Mouse (Mus musculus) urinary bladder, postnatal 0 days (tissue): ENCODE data around the gene Cdk1. TPM values are rescaled to one million over a fixed set of nuclear protein-coding genes. Genes with fewer than 3 reads are reported as not detected.

ENCODE experiments used
- polyA plus RNA-seq: library from polyadenylated mRNA; unstranded; fragments of >200 nt; fragmentation: Nextera tagmentation; extraction: Ambion mirVana; gene quantifications from 2 replicates; pipeline ENCODE4 v1.2.1, GENCODE M21; 2015

Gene Cdk1
- 93.3 and 121 TPM in 2 replicates for polyA plus RNA-seq

DNA sequence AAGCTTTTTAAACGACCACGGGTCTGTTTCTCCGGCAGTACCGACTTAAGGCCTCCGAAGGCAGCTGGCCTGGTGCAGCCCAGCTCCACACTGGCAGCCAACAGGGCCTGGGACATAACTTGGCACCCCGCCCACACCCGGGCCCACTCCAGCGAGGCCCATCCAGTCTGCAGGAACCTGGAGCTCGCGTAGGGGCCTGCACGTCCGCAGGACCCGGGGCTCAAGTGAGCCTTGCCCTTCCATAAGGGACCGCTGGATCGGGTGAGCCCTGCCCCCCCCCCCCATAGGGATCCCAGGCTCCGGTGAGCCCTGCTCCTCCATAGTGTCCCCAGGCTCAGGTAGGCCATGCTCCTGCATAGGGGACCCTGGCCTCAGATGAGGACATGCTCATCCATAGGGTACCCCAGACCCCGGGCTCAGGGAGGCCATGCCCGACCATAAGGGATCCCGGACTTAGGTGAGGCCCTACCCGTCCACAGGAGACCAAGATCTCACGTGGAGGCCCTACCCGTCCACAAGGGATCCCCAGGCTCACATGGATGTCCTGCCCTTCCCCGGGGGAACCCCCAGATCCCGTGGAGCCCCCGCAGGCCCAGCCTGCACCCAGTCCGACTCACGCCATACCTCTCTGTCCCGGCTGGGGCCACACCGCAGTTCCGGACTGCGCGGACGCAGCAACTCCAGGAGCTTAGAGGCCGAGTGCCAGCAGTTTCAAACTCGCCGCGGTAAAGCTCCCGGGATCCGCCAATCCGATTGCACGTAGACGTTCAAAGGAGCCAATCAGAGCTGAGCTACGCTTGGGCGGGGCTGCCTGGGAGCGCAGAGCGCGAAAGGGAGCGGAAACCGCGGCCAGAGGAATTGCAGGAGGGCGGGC is at the start of gene Cdk1:
Gene Cdk1, minus strand, starts transcription at position 727 of the 874 bp plus-strand sequence.

DNA sequence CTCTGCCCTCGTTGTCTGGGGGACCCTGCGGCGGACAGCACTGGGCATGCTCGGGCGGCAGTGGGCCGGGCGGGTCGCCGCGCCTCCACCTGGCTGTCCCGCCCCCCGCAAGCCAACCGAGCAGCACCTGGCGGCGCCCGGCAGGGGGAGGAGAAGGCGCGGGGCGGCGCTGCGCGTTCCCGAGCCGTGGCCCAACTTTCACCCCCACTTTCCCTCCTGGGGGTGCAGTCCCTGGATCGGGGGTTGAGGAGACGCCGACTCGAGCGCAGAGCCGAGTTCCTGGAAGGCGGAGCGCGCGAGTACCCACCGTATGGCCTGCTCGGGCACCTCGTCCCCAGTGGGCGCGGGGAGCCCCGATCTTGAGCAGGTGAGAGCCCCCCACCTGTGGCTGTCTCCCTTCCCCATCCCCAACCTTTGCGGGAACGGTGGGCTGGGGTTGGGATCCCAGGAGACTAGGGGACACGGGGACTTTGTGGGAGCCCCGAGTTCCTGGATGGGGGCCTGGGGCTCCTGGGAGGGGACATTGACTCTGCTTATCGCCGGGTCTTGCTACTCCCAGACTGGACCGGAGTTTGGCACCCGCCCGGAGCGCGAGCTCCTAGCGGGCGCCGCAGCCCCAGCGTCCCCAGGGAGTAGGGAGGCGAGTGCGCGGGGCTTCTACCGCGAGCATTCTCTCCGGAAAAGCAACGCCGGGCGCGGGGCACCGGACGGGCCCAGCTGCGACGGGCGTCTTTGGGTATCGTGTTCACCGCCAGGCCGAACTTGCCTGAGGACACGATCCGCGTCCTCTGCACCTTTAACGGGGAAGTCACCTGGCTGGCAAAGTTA is 46.2 kb upstream of the Cdk1 start, which contains the start of gene Ank3:
Gene Ank3, plus strand, starts transcription at position 11 of the 828 bp plus-strand sequence.

Other genes with a start within 250 kb of the Cdk1 start
- 20.0 and 21.6 TPM in 2 replicates for gene Rhobtb1, start 201.5 kb downstream of the Cdk1 start, polyA plus RNA-seq
- 1.8 and 2.3 TPM in 2 replicates for gene A930033H14Rik, start 139.8 kb downstream of the Cdk1 start, polyA plus RNA-seq
- 22.3 and 27.6 TPM in 2 replicates for gene Ank3, start 45.8 kb upstream of the Cdk1 start, polyA plus RNA-seq